Mouse (Mus musculus): ENCODE results near the gene Mrgpra3. TPM values are rescaled to one million over a fixed set of nuclear protein-coding genes. Genes with fewer than 3 reads are reported as not detected.

Mrgpra3 gene
- not detected for total RNA-seq (2021)

- DNase-seq (ENCODE audit: low spot score), result no peak
- intact Hi-C loops (cut with DNase I), result no loop called here
Observed at GRCm38 (mm10) chr7:47601272-47601671, at the start of gene Mrgpra3. TSS of gene Mrgpra3 (minus strand) at chr7:47601372.

Other genes with a start within 250 kb of the Mrgpra3 start
- not detected for gene Mrgpra1, start 247.1 kb downstream of the Mrgpra3 start, total RNA-seq (2021)
- gene Mrgpra2a, start 149.2 kb downstream of the Mrgpra3 start, total RNA-seq (2021), result not detected
- gene Mrgpra2b, start 72.5 kb downstream of the Mrgpra3 start, total RNA-seq (2021), result not detected